Mouse (Mus musculus): ENCODE data around the gene Gm38393. TPM values are rescaled to one million over a fixed set of nuclear protein-coding genes. Genes with fewer than 3 reads are reported as not detected.

The Gm38393 gene
- polyA plus RNA-seq (2016; fragmentation: Nextera tagmentation; extraction: Ambion mirVana): 1.3 and 1.7 TPM in 2 replicates

- Histone ChIP-seq H3K4me1 (peaks cover 6% of the 10 kb centered on the region; the same call in 1 of the 2 replicates), H3K36me3 (replicated peaks) (no peaks in the 10 kb centered on the region), H3K27ac (peak within 1 kb of the TSS; percentile 87), H3K4me3 (peak within 1 kb of the TSS; percentile 59), H3K9me3 (peaks cover 25% of the 10 kb centered on the region), H3K27me3 (ENCODE audit: poor library complexity, severe bottlenecking) (no peaks in the 10 kb centered on the region)
- 41% methylated on average over 30 of the region's 30 CpGs for WGBS
- DNase-seq (ENCODE audit: extremely low spot score, low spot score): peak; percentile 57
These were observed at the start of gene Gm38393, which contains the start of gene Snurf for GRCm38 (mm10) chr7:60004606-60005330. Gm38393 (minus strand) TSS chr7:60005064. Snurf (minus strand) TSS chr7:60005049.

- no peak for DNase-seq (ENCODE audit: extremely low spot score, low spot score)
- no peaks in the 10 kb centered on the region for H3K36me3 ChIP-seq (replicated peaks)
- H3K9me3 ChIP-seq: peaks cover 7% of the 10 kb centered on the region
- H3K27ac ChIP-seq: no peak overlapping the region
- H3K27me3 ChIP-seq (ENCODE audit: poor library complexity, severe bottlenecking): no peaks in the 10 kb centered on the region
- H3K4me3 ChIP-seq: no peak overlapping the region
- H3K4me1 ChIP-seq: no peaks in the 10 kb centered on the region
- WGBS: 87% methylated on average over 6 of the region's 6 CpGs
These were observed 42.8 kb upstream of the Gm38393 start for GRCm38 (mm10) chr7:60047481-60048201.

- no peak overlapping the region for H3K4me3 ChIP-seq
- DNase-seq (ENCODE audit: extremely low spot score, low spot score): no peak
- no peaks in the 10 kb centered on the region for H3K36me3 ChIP-seq (replicated peaks)
- WGBS: 80% methylated on average over 3 of the region's 3 CpGs
- H3K9me3 ChIP-seq: peaks cover 12% of the 10 kb centered on the region; the same call in 1 of the 2 replicates
- H3K27ac ChIP-seq: no peak overlapping the region
- H3K27me3 ChIP-seq (ENCODE audit: poor library complexity, severe bottlenecking): no peaks in the 10 kb centered on the region
- H3K4me1 ChIP-seq: no peaks in the 10 kb centered on the region
These were observed 8.3 kb upstream of the Gm38393 start for GRCm38 (mm10) chr7:60013186-60013585.

GRCm38 (mm10) chr7:60007727-60008360 lies 3.0 kb upstream of the Gm38393 start:
- peaks cover 32% of the 10 kb centered on the region for H3K9me3 ChIP-seq
- H3K27me3 ChIP-seq (ENCODE audit: poor library complexity, severe bottlenecking): no peaks in the 10 kb centered on the region
- no peaks in the 10 kb centered on the region for H3K36me3 ChIP-seq (replicated peaks)
- DNase-seq (ENCODE audit: extremely low spot score, low spot score): no peak
- peaks cover 2% of the 10 kb centered on the region; the same call in 1 of the 2 replicates for H3K4me1 ChIP-seq
- WGBS: 48% methylated on average over 3 of the region's 3 CpGs
- H3K27ac ChIP-seq: no peak overlapping the region
- H3K4me3 ChIP-seq: no peak overlapping the region

GRCm38 (mm10) chr7:60006262-60006661 lies 1.4 kb upstream of the Gm38393 start:
- Histone ChIP-seq H3K27ac (no peak overlapping the region), H3K9me3 (peaks cover 28% of the 10 kb centered on the region), H3K36me3 (replicated peaks) (no peaks in the 10 kb centered on the region), H3K4me3 (no peak overlapping the region), H3K4me1 (peaks cover 6% of the 10 kb centered on the region; the same call in 1 of the 2 replicates), H3K27me3 (ENCODE audit: poor library complexity, severe bottlenecking) (no peaks in the 10 kb centered on the region)
- DNase-seq (ENCODE audit: extremely low spot score, low spot score): no peak
- 37% methylated on average over 2 of the region's 2 CpGs for WGBS

- 40% methylated on average over 22 of the region's 22 CpGs for WGBS
- H3K27me3 ChIP-seq (ENCODE audit: poor library complexity, severe bottlenecking): no peaks in the 10 kb centered on the region
- H3K4me1 ChIP-seq: peaks cover 6% of the 10 kb centered on the region; the same call in 1 of the 2 replicates
- peaks cover 24% of the 10 kb centered on the region for H3K9me3 ChIP-seq
- H3K36me3 ChIP-seq (replicated peaks): no peaks in the 10 kb centered on the region
- DNase-seq (ENCODE audit: extremely low spot score, low spot score): peak; percentile 75
- H3K27ac ChIP-seq: peak overlapping the region; percentile 87
- peak overlapping the region; percentile 59 for H3K4me3 ChIP-seq
These were observed 801 bp downstream of the Gm38393 start for GRCm38 (mm10) chr7:60003921-60004605.

- H3K27me3 ChIP-seq (ENCODE audit: poor library complexity, severe bottlenecking): no peaks in the 10 kb centered on the region
- peak overlapping the region; percentile 87 for H3K27ac ChIP-seq
- H3K4me3 ChIP-seq: peak overlapping the region; percentile 59
- 0 out of 2 replicates have a peak, but pooled peaks cover under 1% of the 10 kb centered on the region for H3K36me3 ChIP-seq (replicated peaks)
- H3K9me3 ChIP-seq: peaks cover 24% of the 10 kb centered on the region
- peaks cover 6% of the 10 kb centered on the region; the same call in 1 of the 2 replicates for H3K4me1 ChIP-seq
- WGBS: 43% methylated on average over 12 of the region's 12 CpGs
- peak; percentile 24 for DNase-seq (ENCODE audit: extremely low spot score, low spot score)
These were observed 1.6 kb downstream of the Gm38393 start for GRCm38 (mm10) chr7:60003006-60003865.

GRCm38 (mm10) chr7:59978646-59979045 lies 26.2 kb downstream of the Gm38393 start:
- Histone ChIP-seq H3K4me1 (no peaks in the 10 kb centered on the region), H3K36me3 (replicated peaks) (peaks cover 20% of the 10 kb centered on the region), H3K4me3 (no peak overlapping the region), H3K27ac (no peak overlapping the region), H3K27me3 (ENCODE audit: poor library complexity, severe bottlenecking) (no peaks in the 10 kb centered on the region), H3K9me3 (no peaks in the 10 kb centered on the region; the same call in 1 of the 2 replicates)
- WGBS: 71% methylated on average over 1 of the region's 1 CpGs
- no peak for DNase-seq (ENCODE audit: extremely low spot score, low spot score)

Other genes with a start within 250 kb of the Gm38393 start
- gene Snurf, start within 50 bp of the Gm38393 start, polyA plus RNA-seq (2016; fragmentation: Nextera tagmentation; extraction: Ambion mirVana): 61.2 and 84.4 TPM in 2 replicates
- 123 and 126 TPM in 2 replicates for gene Snrpn, start 135.2 kb upstream of the Gm38393 start, polyA plus RNA-seq (2016; fragmentation: Nextera tagmentation; extraction: Ambion mirVana)

Data from forebrain, embryonic 10.5 days (tissue).